Mouse (Mus musculus): ENCODE measurements around the gene Hhat.

DNA sequence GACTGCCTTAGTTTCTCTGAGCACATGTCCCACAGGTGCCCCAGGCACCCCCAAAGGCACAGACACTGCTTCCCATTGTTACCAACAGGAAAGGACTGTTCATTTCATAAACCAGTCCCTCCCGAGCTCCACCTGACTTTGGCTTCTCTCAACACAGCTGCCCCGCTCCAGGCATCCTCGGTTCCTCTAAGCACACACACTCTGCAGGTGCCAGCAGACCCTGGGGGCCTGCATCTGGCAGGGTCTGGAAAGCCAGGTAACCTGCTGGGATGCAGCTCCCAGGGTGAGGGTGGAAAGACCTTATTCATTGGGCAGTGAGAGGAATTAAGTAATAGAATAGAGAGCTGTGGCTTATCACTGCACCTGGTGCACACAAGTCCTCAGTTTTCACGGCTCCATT, 107.4 kb downstream of the Hhat start:
- TF ChIP-seq BHLHE40 (IDR thresholded peaks at IDR 0.05; ENCODE audit: low read depth, low read length) (no peak), EP300 (IDR thresholded peaks at IDR 0.05; ENCODE audit: low read length) (no peak), TCF12 (IDR thresholded peaks at IDR 0.05; ENCODE audit: low read depth, low read length) (no peak), POLR2A (IDR thresholded peaks at IDR 0.05; ENCODE audit: low read depth, low read length) (no peak), CTCF (conservative IDR thresholded peaks at IDR 0.05 in 1 of 2, IDR thresholded peaks at IDR 0.05 in 1 of 2; ENCODE audit: low read depth in 2 of 2, low read length in 2 of 2) (no peak), ETS1 (conservative IDR thresholded peaks at IDR 0.05; ENCODE audit: low read depth, low read length) (no peak), MAFK (IDR thresholded peaks at IDR 0.05; ENCODE audit: insufficient replicate concordance, low read length) (no peak), KAT2A (IDR thresholded peaks at IDR 0.05; ENCODE audit: insufficient replicate concordance, low read length) (no peak), HCFC1 (IDR thresholded peaks at IDR 0.05; ENCODE audit: low read depth, low read length) (no peak), ZC3H11A (IDR thresholded peaks at IDR 0.05; ENCODE audit: low read depth, low read length) (no peak), MAX (IDR thresholded peaks at IDR 0.05; ENCODE audit: low read length) (no peak), ZNF384 (IDR thresholded peaks at IDR 0.05; ENCODE audit: low read depth, low read length) (no peak), MXI1 (IDR thresholded peaks at IDR 0.05; ENCODE audit: low read depth, low read length) (no peak)
